Mouse (Mus musculus) kidney, embryonic 14.5 days (tissue): Measurements from ENCODE around the gene Ufd1. TPM values are rescaled to one million over a fixed set of nuclear protein-coding genes. Genes with fewer than 3 reads are reported as not detected.

Experiments
- polyA plus RNA-seq: library from polyadenylated mRNA; unstranded; fragments of >200 nt; fragmentation: Nextera tagmentation; extraction: Ambion mirVana; gene quantifications from 2 replicates; pipeline ENCODE4 v1.2.1, GENCODE M21; 2014

The Ufd1 gene
- polyA plus RNA-seq, 1 experiment from 2014 or later: 83.8 TPM

Other genes with a start within 250 kb of the Ufd1 start
- 0.61 and 0.63 TPM in 2 replicates for gene Tbx1, start 221.1 kb upstream of the Ufd1 start, polyA plus RNA-seq
- 1.1 and 1.6 TPM in 2 replicates for gene Gp1bb, start 189.4 kb upstream of the Ufd1 start, polyA plus RNA-seq
- gene Gm49601, start 185.4 kb upstream of the Ufd1 start, polyA plus RNA-seq: 1.2 and 1.7 TPM in 2 replicates
- gene Sept5, start 181.8 kb upstream of the Ufd1 start, polyA plus RNA-seq: 12.2 and 14.2 TPM in 2 replicates
- 64.0 and 87.0 TPM in 2 replicates for gene Cldn5, start 34.9 kb upstream of the Ufd1 start, polyA plus RNA-seq
- 62.7 and 63.0 TPM in 2 replicates for gene Cdc45, start 208 bp downstream of the Ufd1 start, polyA plus RNA-seq
- gene 2510002D24Rik, start 24.8 kb downstream of the Ufd1 start, polyA plus RNA-seq: 36.2 and 40.1 TPM in 2 replicates
- gene Gm28539, start 24.8 kb downstream of the Ufd1 start, polyA plus RNA-seq: not detected in 2 replicates
- 97.3 and 99.0 TPM in 2 replicates for gene Mrpl40, start 65.1 kb downstream of the Ufd1 start, polyA plus RNA-seq
- 14.6 and 20.8 TPM in 2 replicates for gene Hira, start 65.3 kb downstream of the Ufd1 start, polyA plus RNA-seq